Mouse (Mus musculus): Measurements from ENCODE around the gene Catsper3. TPM values are rescaled to one million over a fixed set of nuclear protein-coding genes. Genes with fewer than 3 reads are reported as not detected.

The Catsper3 gene
- polyA plus RNA-seq, 1 experiment: not detected

DNA sequence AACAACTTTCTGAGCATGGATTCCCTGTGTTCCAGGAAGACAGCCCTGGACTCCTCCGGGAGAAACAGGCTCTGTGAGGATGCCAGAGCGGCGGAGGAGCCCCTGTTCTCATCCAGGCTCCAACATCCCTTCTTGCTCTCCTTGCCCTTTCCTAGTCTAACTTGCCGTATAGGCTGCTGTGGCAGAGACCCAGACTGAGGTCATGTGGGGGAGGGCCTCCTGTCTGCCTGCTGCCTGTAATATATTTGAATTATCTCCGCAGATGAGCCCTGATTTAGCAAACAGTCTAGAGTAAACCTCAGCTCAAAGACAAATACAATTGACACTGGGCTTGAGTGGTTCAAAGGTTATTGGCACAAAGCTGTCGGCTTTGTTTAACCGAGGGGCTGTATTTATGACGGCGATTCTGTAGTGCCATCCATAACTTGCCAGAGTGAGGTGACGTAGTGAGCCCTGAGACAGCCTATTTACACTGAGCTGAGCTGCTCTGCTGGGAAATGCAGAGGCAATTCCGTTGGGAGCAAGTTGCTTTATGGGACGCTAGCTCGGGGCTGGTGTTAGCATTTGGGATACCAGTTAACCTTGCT is 64.3 kb downstream of the Catsper3 start:
- no peak for TF ChIP-seq CTCF (IDR thresholded peaks at IDR 0.05; ENCODE audit: low read depth, low read length)
- TF ChIP-seq POLR2A (IDR thresholded peaks at IDR 0.05; ENCODE audit: borderline replicate concordance, low read depth, low read length): no peak
- no peak overlapping the region for H3K4me3 ChIP-seq (ENCODE audit: insufficient read depth, low read length)
- no peak overlapping the region for H3K27ac ChIP-seq (ENCODE audit: insufficient read depth, low read depth, low read length)
- H3K4me1 ChIP-seq (ENCODE audit: control insufficient read depth, insufficient read depth, low read length): no peaks in the 10 kb centered on the region

DNA sequence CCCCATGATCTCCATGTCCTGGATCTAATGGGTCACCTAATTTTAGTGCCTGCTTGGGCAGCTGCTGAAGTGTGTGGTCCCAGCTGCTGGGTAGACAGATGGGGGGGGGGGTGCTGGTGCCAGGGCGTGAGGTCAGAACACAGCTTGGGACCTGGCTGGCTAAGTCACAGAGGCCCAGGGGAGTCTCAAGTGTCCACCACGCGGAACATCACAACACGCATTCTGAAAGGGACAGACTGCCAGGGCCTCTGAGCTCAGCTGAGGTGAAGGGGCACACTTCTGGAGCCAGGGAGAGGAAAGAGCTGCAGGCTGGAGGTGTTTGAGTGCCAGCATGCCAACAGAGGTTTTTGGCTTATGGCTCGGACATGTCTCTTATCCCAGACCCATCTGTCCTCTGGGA is 66.4 kb downstream of the Catsper3 start:
- TF ChIP-seq CTCF (IDR thresholded peaks at IDR 0.05; ENCODE audit: low read depth, low read length) (no peak), POLR2A (IDR thresholded peaks at IDR 0.05; ENCODE audit: borderline replicate concordance, low read depth, low read length) (no peak)
- H3K4me1 ChIP-seq (ENCODE audit: control insufficient read depth, insufficient read depth, low read length): no peaks in the 10 kb centered on the region

DNA sequence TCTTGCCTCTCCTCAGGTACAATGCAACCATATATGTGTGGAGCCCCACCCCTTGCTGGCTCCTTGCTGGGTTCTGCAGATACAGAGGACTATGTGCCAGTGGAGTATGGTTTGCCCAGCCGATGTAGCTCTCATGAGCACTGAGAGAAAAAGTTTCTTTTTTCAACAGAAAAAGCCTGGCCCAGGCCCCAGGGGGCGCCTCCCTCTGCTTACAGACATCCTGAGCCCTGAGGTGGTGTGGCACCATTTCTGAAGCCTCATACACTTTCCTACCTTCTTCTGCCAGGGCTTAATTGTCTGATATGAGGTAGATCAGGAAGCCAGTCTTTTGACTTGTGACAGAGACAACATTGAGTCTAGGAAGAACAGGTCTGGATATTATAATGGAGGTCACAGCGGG is 67.8 kb downstream of the Catsper3 start:
- Histone ChIP-seq H3K27ac (ENCODE audit: insufficient read depth, low read depth, low read length) (no peak overlapping the region), H3K4me3 (ENCODE audit: insufficient read depth, low read length) (no peak overlapping the region), H3K4me1 (ENCODE audit: control insufficient read depth, insufficient read depth, low read length) (no peaks in the 10 kb centered on the region)
- TF ChIP-seq POLR2A (IDR thresholded peaks at IDR 0.05; ENCODE audit: borderline replicate concordance, low read depth, low read length): no peak
- no peak for TF ChIP-seq CTCF (IDR thresholded peaks at IDR 0.05; ENCODE audit: low read depth, low read length)

More for the DNA sequence above, 66.4 kb downstream of the Catsper3 start:
- no peak overlapping the region for H3K4me3 ChIP-seq (ENCODE audit: insufficient read depth, low read length)
- H3K27ac ChIP-seq (ENCODE audit: insufficient read depth, low read depth, low read length): no peak overlapping the region

DNA sequence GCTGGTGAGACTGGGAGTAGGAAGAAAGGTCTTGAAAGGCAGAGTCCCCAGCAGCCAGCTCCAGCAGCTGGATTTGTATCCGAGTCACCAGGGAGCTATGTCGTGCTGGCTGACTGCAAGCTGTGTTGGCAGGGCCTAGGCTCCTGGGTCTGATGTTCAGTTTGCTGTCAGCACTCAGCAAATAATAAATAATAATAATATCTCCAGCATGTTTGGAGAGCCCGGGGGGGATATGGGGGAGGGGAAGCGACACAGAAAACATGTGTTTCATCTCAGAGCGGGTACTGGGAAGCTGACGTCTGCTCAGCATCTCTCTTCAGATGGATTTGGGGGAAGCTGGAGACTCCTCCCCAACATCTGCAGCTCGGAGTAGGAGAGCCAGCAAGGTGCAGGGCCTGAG is 71.4 kb downstream of the Catsper3 start:
- no peaks in the 10 kb centered on the region for H3K4me1 ChIP-seq (ENCODE audit: control insufficient read depth, insufficient read depth, low read length)
- no peak overlapping the region for H3K4me3 ChIP-seq (ENCODE audit: insufficient read depth, low read length)
- H3K27ac ChIP-seq (ENCODE audit: insufficient read depth, low read depth, low read length): no peak overlapping the region
- TF ChIP-seq POLR2A (IDR thresholded peaks at IDR 0.05; ENCODE audit: borderline replicate concordance, low read depth, low read length): no peak
- no peak for TF ChIP-seq CTCF (IDR thresholded peaks at IDR 0.05; ENCODE audit: low read depth, low read length)

DNA sequence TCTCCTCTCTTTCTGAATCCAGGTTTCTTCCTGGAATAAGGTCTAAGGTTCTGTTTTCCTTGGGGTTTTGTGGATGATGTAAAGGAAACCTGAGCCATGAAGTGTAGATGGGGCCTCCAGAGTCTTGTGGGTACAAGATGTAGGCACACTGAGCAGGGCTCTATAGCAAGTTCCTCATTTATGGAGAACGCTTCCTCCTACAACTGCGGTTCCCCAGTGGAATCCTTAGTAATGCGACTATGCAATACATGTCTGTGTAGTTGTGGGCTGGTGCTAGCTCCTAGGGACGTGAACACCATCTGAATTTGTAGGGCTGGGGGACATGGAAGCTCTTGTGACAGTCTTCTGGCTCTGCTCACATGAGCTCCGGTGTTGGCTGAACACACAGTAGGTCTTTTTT is 74.1 kb downstream of the Catsper3 start:
- Histone ChIP-seq H3K4me3 (ENCODE audit: insufficient read depth, low read length) (no peak overlapping the region), H3K27ac (ENCODE audit: insufficient read depth, low read depth, low read length) (no peak overlapping the region), H3K4me1 (ENCODE audit: control insufficient read depth, insufficient read depth, low read length) (no peaks in the 10 kb centered on the region)
- TF ChIP-seq POLR2A (IDR thresholded peaks at IDR 0.05; ENCODE audit: borderline replicate concordance, low read depth, low read length) (no peak), CTCF (IDR thresholded peaks at IDR 0.05; ENCODE audit: low read depth, low read length) (no peak)

Other genes starting within 250 kb of the Catsper3 start
- 39.1 and 39.8 TPM in 2 replicates for gene Ddx41, start 247.9 kb upstream of the Catsper3 start, polyA plus RNA-seq (2012; ENCODE audit: insufficient read depth, insufficient read length, missing spikeins)
- 45.6 and 47.6 TPM in 2 replicates for gene Fam193b, start 213.4 kb upstream of the Catsper3 start, polyA plus RNA-seq (2012; ENCODE audit: insufficient read depth, insufficient read length, missing spikeins)
- 90.3 and 94.9 TPM in 2 replicates for gene Tmed9, start 210.8 kb upstream of the Catsper3 start, polyA plus RNA-seq (2012; ENCODE audit: insufficient read depth, insufficient read length, missing spikeins)
- gene B4galt7, start 184.7 kb upstream of the Catsper3 start, polyA plus RNA-seq (2012; ENCODE audit: insufficient read depth, insufficient read length, missing spikeins): 25.2 and 27.5 TPM in 2 replicates
- gene Caml, start 161.6 kb upstream of the Catsper3 start, polyA plus RNA-seq (2012; ENCODE audit: insufficient read depth, insufficient read length, missing spikeins): 44.9 and 45.8 TPM in 2 replicates
- 53.3 and 59.2 TPM in 2 replicates for gene Ddx46, start 149.5 kb upstream of the Catsper3 start, polyA plus RNA-seq (2012; ENCODE audit: insufficient read depth, insufficient read length, missing spikeins)
- 46.8 and 50.4 TPM in 2 replicates for gene B230219D22Rik, start 91.4 kb upstream of the Catsper3 start, polyA plus RNA-seq (2012; ENCODE audit: insufficient read depth, insufficient read length, missing spikeins)
- 51.5 and 54.5 TPM in 2 replicates for gene Txndc15, start 69.9 kb upstream of the Catsper3 start, polyA plus RNA-seq (2012; ENCODE audit: insufficient read depth, insufficient read length, missing spikeins)
- gene Pcbd2, start 57.2 kb upstream of the Catsper3 start, polyA plus RNA-seq (2012; ENCODE audit: insufficient read depth, insufficient read length, missing spikeins): 55.0 and 57.0 TPM in 2 replicates
- 0.60 TPM in 1 of 2 replicates, not detected in the other for gene Pitx1, start 51.6 kb downstream of the Catsper3 start, polyA plus RNA-seq (2012; ENCODE audit: insufficient read depth, insufficient read length, missing spikeins)

All from bone marrow macrophage, adult 2 months (primary cell).